In genomic region chr1:62422896-62423650, GRCm38 (mm10) we compare ENCODE assay signal across 14 mouse cellular contexts.
A peak's percentile ranks its signal among the peaks of the same experiment; 100 is the strongest.
DNase-seq lines count a peak whose midpoint lies in the region.
"Had no signal": no experiment of that assay in that cellular context is flagged by ENCODE, and none has a peak within 500 bp of the region (broad histone marks: within the 10 kb centered on the region; RNA-seq: fewer than 3 reads in every experiment).

No protein-coding gene starts in this region.

- peak; percentile 9 for DNase-seq in kidney, adult 18-20 months
- no peak for DNase-seq in kidney, postnatal 4 days
- DNase-seq in NIH3T3 (ENCODE audit: low read depth), result peak; percentile 8
- peak; percentile 17 for DNase-seq in adrenal gland, postnatal 25 days
- peak; percentile 38 to 41 for DNase-seq in kidney, postnatal 36 days
- no peak for DNase-seq in gastrocnemius, adult 8-10 months (ENCODE audit: low spot score in 2 of 2)
- no peak for DNase-seq in neural tube, embryonic 10.5 days (ENCODE audit: extremely low spot score, low spot score)
- DNase-seq: cerebellum, adult 11 months; cerebellum, postnatal 25 days; left cerebral cortex, postnatal 4 days; lung, embryonic 14.5 days; lung, postnatal 4 days; spleen, adult 18-20 months; thymus, adult 18-20 months had no signal

Comparison
In these comparisons a context has a peak if more than half of its experiments do, and no peak if none do; other contexts are left out.
1. DNase-seq: peak in kidney, adult 18-20 months (single experiment), NIH3T3 (single experiment), adrenal gland, postnatal 25 days (single experiment) and kidney, postnatal 36 days (2 of 2); none in kidney, postnatal 4 days (0 of 2), gastrocnemius, adult 8-10 months (0 of 2) and neural tube, embryonic 10.5 days (single experiment).